Mouse (Mus musculus) embryonic fibroblast, embryonic 13.5 days (primary cell): ENCODE results near the gene Fga.

Source experiments
- CTCF ChIP-seq: IDR thresholded peaks from 2 replicates; pipeline ENCODE4 v1.5.1; 2011; ENCODE audit warnings: mild to moderate bottlenecking, control low read depth, low read length, moderate library complexity, borderline replicate concordance; ENCODE audit not compliant: insufficient read depth
- POLR2A ChIP-seq: IDR thresholded peaks from 2 replicates; pipeline ENCODE4 v1.6.1; 2011; ENCODE audit warnings: low read depth, mild to moderate bottlenecking, control low read depth, low read length, moderate library complexity

DNA sequence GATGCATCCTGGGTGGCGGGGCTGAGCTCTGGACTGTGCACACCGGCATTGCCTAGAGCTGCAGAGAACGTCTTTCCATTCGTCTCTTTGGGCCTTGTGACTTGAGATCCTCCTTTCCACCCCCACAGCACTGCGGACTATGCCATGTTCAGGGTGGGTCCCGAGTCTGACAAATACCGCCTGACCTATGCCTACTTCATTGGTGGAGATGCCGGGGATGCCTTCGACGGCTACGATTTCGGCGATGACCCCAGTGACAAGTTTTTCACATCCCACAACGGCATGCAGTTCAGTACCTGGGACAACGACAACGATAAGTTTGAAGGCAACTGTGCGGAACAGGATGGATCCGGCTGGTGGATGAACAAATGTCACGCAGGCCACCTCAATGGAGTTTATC lies 13.2 kb upstream of the Fga start:
- no peak for TF ChIP-seq CTCF
- no peak for TF ChIP-seq POLR2A
